Mouse (Mus musculus) neural tube, embryonic 15.5 days (tissue): ENCODE results near the gene Ces1b. TPM values are rescaled to one million over a fixed set of nuclear protein-coding genes. Genes with fewer than 3 reads are reported as not detected.

Source experiments
- ATAC-seq: fragments of 200-750 bp; cut with Nextera tagmentation; 2 replicates; pipeline ENCODE4 v1.8.0; 2017; ENCODE audit warnings: mild to moderate bottlenecking, moderate TSS enrichment, moderate library complexity; ENCODE audit not compliant: low FRiP score
- H3K27ac ChIP-seq: fragments of 300-500 bp; sonication (generic); replicated peaks from 2 replicates; pipeline ENCODE4 v1.5.1; 2015; ENCODE audit warnings: mild to moderate bottlenecking, inconsistent platforms
- H3K27me3 ChIP-seq: fragments of 300-500 bp; sonication (generic); replicated peaks from 2 replicates; pipeline ENCODE4 v1.6.1; 2015; ENCODE audit warnings: inconsistent platforms
- H3K36me3 ChIP-seq: fragments of 300-500 bp; sonication (generic); 2 replicates; pipeline ENCODE4 v1.6.1; 2015; ENCODE audit warnings: inconsistent platforms
- H3K4me1 ChIP-seq: fragments of 300-500 bp; sonication (generic); 2 replicates; pipeline ENCODE4 v1.6.1; 2015; ENCODE audit warnings: inconsistent platforms
- H3K4me2 ChIP-seq: fragments of 300-500 bp; sonication (generic); 2 replicates; pipeline ENCODE4 v1.6.1; 2015; ENCODE audit warnings: inconsistent platforms, mild to moderate bottlenecking, moderate library complexity
- H3K4me3 ChIP-seq: fragments of 300-500 bp; sonication (generic); replicated peaks from 2 replicates; pipeline ENCODE4 v1.5.1; 2015; ENCODE audit warnings: mild to moderate bottlenecking, inconsistent platforms
- H3K9ac ChIP-seq: fragments of 300-500 bp; sonication (generic); replicated peaks from 2 replicates; pipeline ENCODE4 v1.6.1; 2015; ENCODE audit warnings: mild to moderate bottlenecking, inconsistent platforms
- H3K9me3 ChIP-seq: fragments of 300-500 bp; sonication (generic); replicated peaks from 2 replicates; pipeline ENCODE4 v1.6.1; 2016; ENCODE audit warnings: inconsistent platforms
- WGBS: fragments of 180-500 bp; shearing (Covaris S2); methylation state at CpG from one replicate; pipeline ENCODE4 v1.1.7; 2015; ENCODE audit warnings: mixed read lengths; 5-methylcytosine and 5-hydroxymethylcytosine counted together
- polyA plus RNA-seq: library from polyadenylated mRNA; unstranded; fragments of >200 nt; fragmentation: Nextera tagmentation; extraction: Ambion mirVana; gene quantifications from 2 replicates; pipeline ENCODE4 v1.2.1, GENCODE M21; 2015

The Ces1b gene
- polyA plus RNA-seq, 1 experiment from 2014 or later = not detected

GRCm38 (mm10) chr8:93048092-93048491 lies 31.7 kb downstream of the Ces1b start, which contains the start of gene Ces1a:
Gene Ces1a, minus strand, starts transcription at chr8:93048192.
- WGBS = 88% methylated on average over 3 of the region's 3 CpGs
- Histone ChIP-seq H3K36me3 (no peaks in the 10 kb centered on the region), H3K9ac (no peak within 1 kb of the TSS), H3K4me3 (no peak within 1 kb of the TSS), H3K27ac (no peak within 1 kb of the TSS), H3K9me3 (no peaks in the 10 kb centered on the region), H3K4me2 (no peak within 1 kb of the TSS), H3K4me1 (no peaks in the 10 kb centered on the region), H3K27me3 (no peaks in the 10 kb centered on the region)
- no peak for ATAC-seq

GRCm38 (mm10) chr8:93043083-93043482 lies 36.7 kb downstream of the Ces1b start:
- WGBS = 61% methylated on average over 1 of the region's 1 CpGs
- H3K27me3 ChIP-seq = no peaks in the 10 kb centered on the region
- no peak overlapping the region for H3K4me2 ChIP-seq
- ATAC-seq = no peak
- no peak overlapping the region for H3K4me3 ChIP-seq
- no peak overlapping the region for H3K9ac ChIP-seq
- H3K27ac ChIP-seq = no peak overlapping the region
- H3K4me1 ChIP-seq = no peaks in the 10 kb centered on the region
- no peaks in the 10 kb centered on the region for H3K36me3 ChIP-seq
- no peaks in the 10 kb centered on the region for H3K9me3 ChIP-seq

GRCm38 (mm10) chr8:93040776-93041567 lies 38.8 kb downstream of the Ces1b start:
- no peak overlapping the region for H3K4me3 ChIP-seq
- H3K9ac ChIP-seq = no peak overlapping the region
- H3K4me2 ChIP-seq = no peak overlapping the region
- H3K27me3 ChIP-seq = no peaks in the 10 kb centered on the region
- ATAC-seq = no peak
- no peaks in the 10 kb centered on the region for H3K4me1 ChIP-seq
- H3K36me3 ChIP-seq = no peaks in the 10 kb centered on the region
- WGBS = 80% methylated on average over 4 of the region's 4 CpGs
- H3K9me3 ChIP-seq = no peaks in the 10 kb centered on the region
- H3K27ac ChIP-seq = no peak overlapping the region

GRCm38 (mm10) chr8:93040256-93040655 lies 39.6 kb downstream of the Ces1b start:
- Histone ChIP-seq H3K9ac (no peak overlapping the region), H3K4me2 (no peak overlapping the region), H3K4me1 (no peaks in the 10 kb centered on the region), H3K27me3 (no peaks in the 10 kb centered on the region), H3K27ac (no peak overlapping the region), H3K4me3 (no peak overlapping the region), H3K36me3 (no peaks in the 10 kb centered on the region), H3K9me3 (no peaks in the 10 kb centered on the region)
- no peak for ATAC-seq
- WGBS = 87% methylated on average over 2 of the region's 2 CpGs

- WGBS = 8% methylated on average over 2 of the region's 2 CpGs
- H3K9me3 ChIP-seq = no peaks in the 10 kb centered on the region
Observed at GRCm38 (mm10) chr8:93038831-93039230, 41.0 kb downstream of the Ces1b start.

GRCm38 (mm10) chr8:93030664-93031063 lies 49.2 kb downstream of the Ces1b start:
- ATAC-seq = no peak

More at GRCm38 (mm10) chr8:93038831-93039230, 41.0 kb downstream of the Ces1b start:
- H3K9ac ChIP-seq = no peak overlapping the region
- ATAC-seq = no peak
- no peaks in the 10 kb centered on the region for H3K36me3 ChIP-seq
- no peak overlapping the region for H3K4me2 ChIP-seq
- H3K27me3 ChIP-seq = no peaks in the 10 kb centered on the region
- no peaks in the 10 kb centered on the region for H3K4me1 ChIP-seq
- H3K4me3 ChIP-seq = no peak overlapping the region
- H3K27ac ChIP-seq = no peak overlapping the region

GRCm38 (mm10) chr8:93021738-93022137 lies 58.1 kb downstream of the Ces1b start:
- Histone ChIP-seq H3K27me3 (no peaks in the 10 kb centered on the region), H3K27ac (no peak overlapping the region), H3K9ac (no peak overlapping the region), H3K9me3 (no peaks in the 10 kb centered on the region), H3K4me3 (no peak overlapping the region), H3K36me3 (no peaks in the 10 kb centered on the region), H3K4me1 (no peaks in the 10 kb centered on the region), H3K4me2 (no peak overlapping the region)
- 68% methylated on average over 5 of the region's 5 CpGs for WGBS
- ATAC-seq = no peak

More at GRCm38 (mm10) chr8:93030664-93031063, 49.2 kb downstream of the Ces1b start:
- Histone ChIP-seq H3K36me3 (no peaks in the 10 kb centered on the region), H3K27me3 (no peaks in the 10 kb centered on the region), H3K27ac (no peak overlapping the region), H3K4me3 (no peak overlapping the region), H3K9ac (no peak overlapping the region), H3K4me2 (no peak overlapping the region), H3K9me3 (no peaks in the 10 kb centered on the region), H3K4me1 (no peaks in the 10 kb centered on the region)
- WGBS = 70% methylated on average over 2 of the region's 2 CpGs

- ATAC-seq = no peak
- Histone ChIP-seq H3K9ac (no peak overlapping the region), H3K27me3 (no peaks in the 10 kb centered on the region), H3K4me2 (no peak overlapping the region), H3K9me3 (no peaks in the 10 kb centered on the region), H3K27ac (no peak overlapping the region), H3K4me3 (no peak overlapping the region), H3K36me3 (no peaks in the 10 kb centered on the region), H3K4me1 (no peaks in the 10 kb centered on the region)
- WGBS = 94% methylated on average over 4 of the region's 4 CpGs
Observed at GRCm38 (mm10) chr8:93014300-93014699, 65.5 kb downstream of the Ces1b start.

GRCm38 (mm10) chr8:93012226-93012625 lies 67.6 kb downstream of the Ces1b start:
- Histone ChIP-seq H3K4me1 (no peaks in the 10 kb centered on the region), H3K4me2 (no peak overlapping the region), H3K9ac (no peak overlapping the region), H3K27ac (no peak overlapping the region), H3K27me3 (no peaks in the 10 kb centered on the region), H3K4me3 (no peak overlapping the region), H3K36me3 (no peaks in the 10 kb centered on the region), H3K9me3 (no peaks in the 10 kb centered on the region)
- 82% methylated on average over 6 of the region's 6 CpGs for WGBS
- ATAC-seq = no peak

- no peak overlapping the region for H3K4me3 ChIP-seq
- H3K27ac ChIP-seq = no peak overlapping the region
- no peaks in the 10 kb centered on the region for H3K36me3 ChIP-seq
- no peak overlapping the region for H3K9ac ChIP-seq
- no peaks in the 10 kb centered on the region for H3K27me3 ChIP-seq
- H3K9me3 ChIP-seq = no peaks in the 10 kb centered on the region
- no peaks in the 10 kb centered on the region for H3K4me1 ChIP-seq
- peak; percentile 80 for ATAC-seq
- WGBS = 11% methylated on average over 9 of the region's 9 CpGs
- H3K4me2 ChIP-seq = no peak overlapping the region
Observed at GRCm38 (mm10) chr8:93011439-93011838, 68.4 kb downstream of the Ces1b start.

- Histone ChIP-seq H3K9me3 (no peaks in the 10 kb centered on the region), H3K4me1 (no peaks in the 10 kb centered on the region), H3K4me2 (no peak overlapping the region), H3K9ac (no peak overlapping the region), H3K27ac (no peak overlapping the region), H3K4me3 (no peak overlapping the region), H3K27me3 (no peaks in the 10 kb centered on the region), H3K36me3 (no peaks in the 10 kb centered on the region)
- WGBS = 32% methylated on average over 5 of the region's 5 CpGs
- ATAC-seq = no peak
Observed at GRCm38 (mm10) chr8:93010286-93010685, 69.5 kb downstream of the Ces1b start.
